Mouse (Mus musculus) MEL-GATA-1-ER (cell line): ENCODE results near the gene Camk1d.

Experiments used
- DNase-seq: peaks from one replicate; pipeline ENCODE4 v3.0.0-alpha.2; 2012; ENCODE audit warnings: low read depth; ENCODE audit errors: extremely low read depth

Gene Camk1d

DNA sequence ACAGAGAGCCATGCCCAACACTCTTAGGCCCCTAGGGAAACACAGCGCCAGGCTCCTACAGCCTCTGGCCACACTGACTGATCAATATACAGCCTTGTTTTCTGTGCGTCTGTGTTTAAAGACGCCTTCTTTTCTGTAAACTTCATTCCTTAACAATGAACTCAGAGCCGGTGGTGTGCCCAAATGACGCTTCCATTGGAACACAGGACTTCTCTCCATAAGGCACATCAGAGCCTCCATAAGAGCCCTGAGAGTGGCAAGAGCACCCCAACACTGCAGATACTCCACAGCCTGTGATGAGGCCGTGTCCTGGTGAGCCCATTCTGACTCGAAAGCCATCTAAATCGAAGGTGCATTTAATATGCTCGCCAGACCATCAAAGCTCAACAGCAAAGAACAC lies 50.8 kb downstream of the Camk1d start:
- no peak for DNase-seq

DNA sequence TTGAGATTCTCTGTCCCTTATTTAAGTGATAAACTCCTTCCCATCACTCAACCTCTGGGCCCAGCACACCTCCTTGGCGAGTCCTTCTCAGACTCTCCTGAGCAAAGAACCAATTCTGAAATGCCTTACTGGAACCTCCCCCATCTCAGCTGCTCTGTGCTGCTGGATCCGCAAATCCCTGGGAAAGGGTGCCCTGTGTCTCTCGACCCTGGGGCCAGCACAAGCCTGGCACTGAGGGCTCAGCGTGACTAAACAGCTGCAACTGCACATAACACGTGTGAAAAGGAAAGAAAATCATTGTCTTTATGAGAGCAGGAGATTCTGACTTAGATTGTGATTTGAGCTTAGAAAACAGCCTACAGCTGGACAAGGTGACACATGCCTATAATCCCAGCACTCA lies 52.4 kb downstream of the Camk1d start:
- DNase-seq: no peak

DNA sequence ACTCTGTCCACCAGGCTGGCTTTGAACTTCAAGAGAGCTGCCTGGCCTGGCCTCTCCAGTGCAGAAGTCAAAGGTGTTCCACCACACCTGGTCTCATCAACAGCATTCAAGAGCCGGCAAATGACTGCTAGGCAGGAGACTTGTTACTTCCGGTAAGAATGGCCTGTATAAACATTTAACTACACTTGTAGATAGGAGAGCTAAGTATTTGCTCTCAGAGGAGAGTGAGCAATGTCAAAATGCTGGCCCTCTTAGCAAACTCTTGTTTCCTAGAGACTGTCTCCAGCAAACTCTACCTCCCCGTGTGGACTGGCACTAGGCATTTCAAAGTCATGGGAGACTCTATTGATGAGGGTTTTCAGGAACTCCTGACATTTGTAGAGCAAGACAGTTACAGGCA lies 56.3 kb downstream of the Camk1d start:
- DNase-seq: no peak

DNA sequence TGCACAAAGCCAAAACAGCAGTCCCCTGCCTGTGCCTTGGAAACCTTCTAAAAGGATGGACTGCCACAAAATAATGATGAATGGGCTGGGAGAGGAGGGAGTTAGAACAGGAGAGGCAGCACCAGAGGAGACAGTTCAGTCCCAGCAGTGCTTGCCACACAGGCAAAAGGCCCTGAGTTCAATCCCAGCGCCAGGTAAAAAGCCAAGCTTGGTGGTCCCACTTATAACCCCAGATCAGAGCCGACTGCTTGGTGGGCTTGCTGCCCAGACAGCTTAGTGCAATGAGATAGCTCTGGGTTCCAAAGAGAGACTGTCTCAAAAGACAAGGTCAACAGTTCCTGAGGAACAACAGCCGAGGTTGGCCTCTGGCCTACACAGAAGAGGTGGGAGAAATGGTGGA lies 58.0 kb downstream of the Camk1d start:
- no peak for DNase-seq

DNA sequence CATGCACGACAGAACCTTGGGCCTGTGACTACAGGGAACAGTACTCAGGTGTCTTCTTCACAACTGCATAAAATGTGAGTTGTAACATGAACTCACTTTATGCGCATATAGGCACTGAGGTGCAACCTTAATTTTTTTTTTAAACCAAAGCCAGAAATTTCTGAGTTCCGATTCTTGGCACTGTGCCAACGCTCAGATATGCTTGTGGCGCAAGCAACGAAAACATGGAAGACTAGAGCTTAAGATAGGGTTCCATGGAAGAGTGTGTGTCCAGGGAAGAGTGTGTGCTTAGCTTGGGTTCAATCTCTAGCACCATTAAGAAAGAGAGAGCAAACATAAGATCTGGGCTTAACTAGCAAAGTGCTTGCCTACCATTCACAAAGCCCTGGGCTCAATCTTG lies 62.2 kb downstream of the Camk1d start:
- no peak for DNase-seq

DNA sequence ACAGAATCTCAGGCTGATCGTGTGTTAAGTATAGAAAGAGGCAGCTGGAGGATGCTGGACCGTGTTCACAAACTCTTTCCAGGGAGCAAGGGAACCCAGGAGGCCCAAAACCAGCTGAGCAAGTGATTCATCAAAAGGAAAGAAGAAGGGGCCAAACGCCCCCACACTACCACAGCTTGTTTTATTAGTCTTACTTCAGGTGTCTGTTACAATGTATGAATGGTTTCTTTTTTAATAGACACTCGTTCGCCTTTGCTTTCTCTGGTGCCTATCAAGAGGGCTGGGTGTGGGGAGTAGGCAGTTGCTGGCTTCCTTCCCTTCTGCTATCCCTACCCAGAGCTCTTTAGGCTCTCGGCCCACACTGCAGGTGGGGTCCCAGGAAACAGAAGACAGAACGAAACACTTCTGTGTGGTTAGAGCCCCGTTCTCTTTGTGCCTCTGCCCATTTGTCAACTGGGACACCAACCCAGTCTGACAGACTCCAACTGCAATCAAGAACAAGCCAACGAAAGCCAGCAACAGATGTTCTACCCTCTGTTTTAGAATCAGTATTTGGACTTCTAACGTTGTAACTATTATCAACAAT lies 62.9 kb downstream of the Camk1d start:
- no peak for DNase-seq

DNA sequence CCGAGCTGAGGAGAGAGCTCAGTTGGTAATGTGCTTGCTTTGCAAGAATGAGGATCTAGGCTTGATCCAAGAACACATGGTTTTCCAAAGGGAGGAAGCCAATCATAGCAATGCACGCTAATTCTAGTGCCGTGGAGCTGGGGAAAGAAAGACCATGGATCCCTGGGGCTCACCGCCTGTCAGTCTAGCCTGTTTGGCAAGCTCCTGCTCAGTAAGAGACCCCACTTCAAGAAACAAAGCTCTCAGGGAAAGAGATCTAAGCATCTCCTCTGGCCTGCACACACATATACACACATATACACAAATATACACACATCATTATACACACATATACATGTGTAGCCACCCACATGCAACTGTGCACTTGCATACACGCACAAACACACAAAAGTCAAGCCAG lies 65.1 kb downstream of the Camk1d start:
- no peak for DNase-seq

DNA sequence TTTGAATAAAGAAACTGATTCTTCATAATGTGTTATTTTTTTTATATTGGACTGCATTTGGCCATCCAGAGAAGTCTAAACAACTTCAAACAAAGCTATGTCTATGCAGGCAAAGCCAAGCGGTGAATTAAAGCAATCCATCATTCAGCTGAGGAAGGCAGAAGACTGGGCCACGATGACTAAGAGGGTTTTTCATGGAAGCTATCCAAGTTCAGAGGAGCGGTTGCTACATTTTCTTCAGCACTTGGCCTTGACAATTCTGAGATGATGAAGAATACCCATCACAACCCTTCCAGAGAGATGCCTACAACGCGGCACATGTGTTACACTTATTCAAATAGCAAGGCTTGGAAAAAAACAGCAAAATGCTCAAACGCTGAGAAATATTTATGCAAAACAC lies 65.6 kb downstream of the Camk1d start:
- no peak for DNase-seq

DNA sequence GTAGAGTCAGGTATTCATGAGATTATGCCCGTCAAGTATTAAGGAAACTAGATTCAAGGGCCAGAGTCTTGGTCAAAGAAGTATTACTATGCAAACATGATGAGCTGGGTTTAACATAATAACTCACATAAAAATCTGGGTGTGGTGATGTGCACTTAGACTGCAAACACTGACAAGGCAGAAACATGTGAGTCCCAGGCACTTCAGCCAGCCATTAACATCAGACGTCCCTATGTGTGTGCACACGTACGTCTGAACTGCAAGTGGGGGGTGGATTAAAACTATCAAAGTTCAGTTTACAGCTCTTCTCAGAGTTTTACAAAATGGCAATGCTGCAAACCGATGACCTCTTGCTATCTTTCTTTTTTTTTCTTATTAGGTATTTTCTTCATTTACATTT lies 68.0 kb downstream of the Camk1d start:
- DNase-seq: no peak

DNA sequence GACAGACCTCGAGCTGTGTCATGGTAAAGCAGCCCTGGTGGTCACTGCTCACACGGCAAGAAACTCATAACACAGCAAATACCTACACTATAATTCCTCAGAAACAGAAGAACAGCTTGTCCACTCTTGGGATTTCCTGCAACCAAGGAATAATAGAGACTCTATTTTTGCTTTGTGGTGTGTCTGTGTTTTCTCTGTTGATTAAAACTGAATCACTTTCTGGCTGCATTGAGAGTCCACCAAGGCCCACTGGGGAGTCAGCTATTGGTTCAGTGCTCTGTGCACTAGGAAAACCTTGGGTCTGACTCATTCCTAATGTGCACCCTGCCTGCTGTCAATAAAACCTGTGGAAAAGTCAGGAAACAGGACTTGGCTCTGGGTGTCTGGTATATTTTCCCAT lies 68.7 kb downstream of the Camk1d start:
- no peak for DNase-seq

DNA sequence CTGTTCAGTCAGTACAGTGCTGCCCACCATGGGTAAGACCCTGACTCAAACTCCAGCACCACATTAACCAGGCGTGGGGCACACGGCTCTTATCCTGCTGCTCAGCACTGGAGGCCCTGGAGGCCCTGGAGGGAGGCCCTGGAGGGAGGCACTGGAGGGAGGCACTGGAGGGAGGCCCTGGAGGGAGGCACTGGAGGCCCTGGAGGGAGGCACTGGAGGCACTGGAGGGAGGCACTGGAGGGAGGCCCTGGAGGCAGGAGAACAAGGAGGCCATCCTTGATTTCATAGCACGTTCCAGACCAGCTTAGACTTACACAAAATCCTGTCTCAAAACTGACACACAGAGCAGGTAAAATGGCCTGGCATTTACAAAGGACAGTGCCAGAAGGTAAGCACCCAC lies 70.4 kb downstream of the Camk1d start:
- DNase-seq: no peak

DNA sequence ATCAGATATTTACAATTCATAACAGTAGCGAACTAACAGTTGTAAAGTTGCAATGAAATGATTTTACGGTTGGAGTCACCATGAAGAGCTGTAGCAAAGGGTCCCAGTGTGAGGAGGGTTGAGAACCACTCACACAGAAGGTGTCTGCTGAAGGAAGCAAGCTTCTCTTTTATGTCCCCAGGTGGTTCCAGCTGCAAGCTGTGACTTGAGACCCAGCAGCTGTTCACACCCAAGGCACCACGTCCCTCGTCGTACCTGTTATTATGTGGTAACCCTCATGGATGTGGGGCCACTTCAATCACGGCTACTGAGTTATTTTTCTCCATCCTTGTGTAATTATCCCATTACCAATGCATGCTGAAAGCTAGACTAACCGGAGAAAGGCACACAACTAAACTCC lies 71.1 kb downstream of the Camk1d start:
- DNase-seq: no peak

DNA sequence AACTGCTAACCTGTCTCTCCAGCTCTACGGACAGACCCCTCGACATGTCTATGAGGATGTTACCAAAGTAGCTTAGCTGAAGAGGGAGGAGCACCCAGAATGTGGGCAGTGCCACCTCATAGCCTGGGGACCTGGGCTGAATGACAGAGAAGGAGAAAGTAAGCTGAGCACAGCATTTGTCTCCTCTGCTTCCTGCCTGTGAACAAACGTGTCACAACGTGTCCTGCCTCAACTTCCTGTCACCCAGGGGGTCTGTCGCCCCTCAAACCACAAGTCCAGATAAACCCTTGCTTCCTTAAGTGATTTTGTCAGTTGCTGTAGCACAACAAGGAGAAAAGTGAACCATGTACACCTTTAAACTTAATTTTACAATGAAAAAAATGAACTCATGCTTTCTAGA lies 71.7 kb downstream of the Camk1d start:
- no peak for DNase-seq

DNA sequence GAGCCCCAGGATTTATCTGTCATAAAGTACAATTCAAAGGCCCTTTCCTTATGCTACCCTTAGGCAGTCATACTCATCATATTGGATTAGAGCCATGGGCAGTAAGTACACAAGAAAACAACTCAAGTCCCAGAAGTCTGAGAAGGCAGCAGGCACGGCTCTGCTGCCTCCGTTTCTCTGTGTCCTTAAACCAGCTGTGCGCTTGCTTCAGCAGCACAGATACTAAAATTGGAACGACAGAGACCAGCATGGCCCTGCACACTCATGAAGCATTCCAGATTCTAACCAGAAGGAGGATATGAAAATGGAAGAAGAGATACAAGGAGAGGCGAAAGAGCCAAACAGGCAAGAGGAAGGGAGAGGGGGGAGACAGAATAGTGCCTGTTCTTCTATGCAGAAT lies 72.6 kb downstream of the Camk1d start:
- no peak for DNase-seq

DNA sequence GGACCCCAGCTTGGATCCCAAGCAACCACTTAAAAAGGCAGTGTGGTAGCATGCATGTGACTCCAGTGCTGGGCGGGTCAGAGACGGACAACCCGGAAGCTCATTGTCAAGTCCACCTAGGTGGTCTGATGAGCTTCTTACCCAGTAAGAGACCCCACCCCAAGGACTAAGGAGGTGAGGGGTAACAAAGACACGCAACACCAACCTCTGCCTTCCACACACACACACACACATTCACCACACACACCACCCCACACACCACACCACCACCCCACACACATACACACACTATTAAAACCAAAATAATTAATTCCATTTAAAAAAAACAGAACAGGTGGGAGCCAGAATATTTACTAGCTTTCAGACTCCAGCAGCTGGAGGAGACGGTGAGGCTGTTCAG lies 73.7 kb downstream of the Camk1d start:
- DNase-seq: no peak

DNA sequence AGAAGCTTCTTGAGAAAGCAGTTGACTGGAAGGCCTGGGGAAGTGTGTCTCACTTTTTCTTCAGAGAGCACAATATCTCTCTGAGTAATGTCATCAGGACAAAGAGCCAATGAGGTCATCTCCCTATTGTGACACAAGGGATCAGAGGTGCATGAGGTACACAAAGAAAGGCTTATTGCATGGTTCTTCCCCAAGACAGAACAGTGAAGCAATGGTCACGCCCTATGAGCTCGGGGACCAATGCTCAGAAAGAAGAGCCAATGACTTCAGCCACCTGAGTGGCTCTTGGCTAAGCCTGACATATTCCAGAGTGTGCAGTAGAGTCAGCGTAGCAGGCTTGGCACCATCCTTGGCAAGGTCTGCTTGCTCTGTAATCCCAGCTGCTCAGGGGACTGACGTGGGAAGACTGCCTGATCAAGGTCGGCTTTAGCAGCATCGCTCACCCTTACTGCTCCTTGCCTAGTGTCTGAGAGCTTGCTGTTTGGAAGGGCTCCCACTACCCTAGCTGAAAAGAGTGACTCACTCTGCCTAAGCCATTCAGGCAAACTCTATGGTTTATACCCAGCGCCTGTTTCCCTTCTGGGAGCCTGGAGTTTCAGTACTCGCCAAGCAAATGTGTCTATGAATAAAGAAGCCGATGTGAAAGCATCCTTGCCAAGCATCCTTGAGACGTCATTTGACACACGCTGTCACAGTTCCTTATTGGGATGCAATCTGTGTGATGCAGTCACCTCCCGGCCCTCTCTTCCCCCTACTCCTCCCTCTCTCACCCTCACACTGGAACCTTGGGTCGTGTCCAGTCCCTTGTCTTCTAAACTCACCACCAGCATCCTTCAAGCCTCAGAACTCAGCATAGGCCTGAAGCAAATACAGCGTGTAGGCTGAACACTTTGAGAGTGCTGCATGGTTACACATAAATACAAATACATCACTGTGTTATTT lies 77.2 kb downstream of the Camk1d start:
- no peak for DNase-seq

DNA sequence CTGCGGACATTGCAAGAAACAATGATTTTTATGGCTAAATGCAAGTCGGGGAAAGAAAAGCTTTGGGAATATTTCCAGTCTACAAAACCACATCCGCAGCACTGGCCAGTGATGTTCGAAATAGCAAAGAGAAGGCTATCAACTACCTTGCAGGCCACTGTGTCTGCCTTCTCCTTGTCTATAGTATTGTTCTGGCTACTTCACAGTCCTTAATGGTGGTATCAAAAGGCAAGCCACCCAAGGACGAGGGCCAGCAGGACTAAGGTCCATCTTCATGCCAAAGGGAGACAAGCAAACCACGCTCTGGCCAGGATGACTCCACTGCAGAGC lies 82.0 kb downstream of the Camk1d start:
- no peak for DNase-seq

DNA sequence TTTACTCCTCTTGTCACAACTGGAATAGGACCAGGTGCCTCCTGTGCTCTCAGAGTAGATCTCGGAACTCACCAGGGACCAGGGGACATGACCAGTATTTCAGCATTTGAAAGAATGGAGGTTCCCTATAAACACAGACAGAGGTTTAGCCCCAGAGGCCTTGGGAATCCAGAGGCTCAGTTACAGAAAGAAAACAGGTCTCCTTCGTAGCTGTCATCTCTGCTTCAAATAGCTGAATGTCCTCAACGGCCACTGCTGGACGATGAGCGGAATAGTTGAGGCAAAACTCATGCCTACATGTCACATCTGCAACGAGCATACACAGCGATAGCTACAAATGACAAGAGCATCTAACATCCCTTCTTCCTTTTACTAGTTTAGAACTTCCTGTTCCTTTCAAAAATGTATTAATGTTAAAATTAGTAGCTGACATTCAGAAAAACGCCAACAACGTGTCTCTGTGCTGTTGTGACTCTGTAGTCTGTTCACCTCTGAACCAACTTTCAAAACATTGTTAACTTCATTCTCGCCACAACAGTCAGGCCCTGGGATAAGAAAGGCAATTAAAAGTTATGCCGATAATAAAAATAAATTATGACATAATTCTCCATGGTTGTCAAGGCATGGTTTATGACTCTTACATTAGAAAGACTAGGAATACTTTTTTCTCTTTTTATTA lies 82.5 kb downstream of the Camk1d start:
- no peak for DNase-seq

DNA sequence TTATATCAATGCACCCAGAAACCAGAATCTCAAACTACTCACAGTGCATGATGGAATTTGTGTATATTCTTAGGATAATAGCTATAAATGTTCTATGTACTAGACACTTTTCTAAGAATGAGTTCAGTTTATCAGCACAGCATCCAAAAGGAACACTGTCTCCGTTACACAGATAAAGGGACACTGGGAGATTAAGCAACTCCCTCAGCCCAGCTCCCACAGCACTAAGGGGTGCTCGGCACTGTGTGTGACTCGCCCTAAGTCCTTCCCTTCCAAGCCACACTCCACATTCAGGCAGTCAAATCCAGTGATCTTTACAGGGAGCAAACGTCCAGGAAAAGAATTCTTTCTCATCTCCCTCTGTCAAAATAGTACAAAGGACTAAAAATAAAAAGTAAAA lies 83.6 kb downstream of the Camk1d start:
- DNase-seq: no peak

DNA sequence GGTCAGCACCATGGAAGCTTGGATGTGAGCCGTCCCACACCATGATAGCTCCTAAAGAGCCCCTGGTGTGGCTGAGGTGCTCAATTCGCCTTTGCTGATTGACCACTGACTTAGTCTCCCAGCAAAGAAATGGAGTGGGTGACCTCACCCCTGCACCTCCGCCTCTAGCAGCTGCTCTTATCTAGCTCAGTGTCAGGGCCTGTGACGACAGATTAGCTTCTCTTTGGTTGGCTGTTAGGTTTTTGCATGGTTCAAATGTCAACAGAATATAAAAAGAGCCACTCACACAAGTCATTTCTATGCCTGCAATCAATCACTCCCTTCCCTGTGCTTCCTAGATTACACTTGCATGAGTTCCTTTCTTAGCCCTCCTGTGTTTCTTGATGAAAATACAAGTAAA lies 89.9 kb downstream of the Camk1d start:
- DNase-seq: no peak

DNA sequence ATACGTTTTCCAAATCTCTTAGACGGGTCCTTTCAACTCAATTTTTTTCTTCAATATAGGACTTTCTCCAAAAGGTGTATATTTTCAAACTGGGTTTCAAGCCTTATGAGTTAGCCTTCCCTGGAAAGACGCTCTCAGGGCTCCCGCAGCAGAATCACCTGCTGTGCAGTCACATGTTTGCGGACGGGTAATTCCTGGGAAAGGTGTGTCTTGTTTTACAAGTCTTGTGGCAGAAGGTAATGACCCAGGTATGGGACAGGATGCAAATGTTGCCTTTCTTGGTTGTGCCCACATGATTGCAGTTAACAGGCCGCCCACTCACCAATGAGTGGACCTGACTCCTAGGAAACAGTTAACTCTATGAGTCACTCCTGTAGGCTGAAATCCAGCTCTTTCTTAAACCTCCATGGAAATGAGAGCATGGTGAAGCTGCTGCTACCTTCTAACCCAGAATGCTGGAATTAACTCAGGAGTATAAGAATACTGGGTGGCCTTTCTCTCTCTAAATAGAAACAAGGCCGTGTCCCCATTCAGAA lies 95.9 kb downstream of the Camk1d start:
- DNase-seq: no peak

DNA sequence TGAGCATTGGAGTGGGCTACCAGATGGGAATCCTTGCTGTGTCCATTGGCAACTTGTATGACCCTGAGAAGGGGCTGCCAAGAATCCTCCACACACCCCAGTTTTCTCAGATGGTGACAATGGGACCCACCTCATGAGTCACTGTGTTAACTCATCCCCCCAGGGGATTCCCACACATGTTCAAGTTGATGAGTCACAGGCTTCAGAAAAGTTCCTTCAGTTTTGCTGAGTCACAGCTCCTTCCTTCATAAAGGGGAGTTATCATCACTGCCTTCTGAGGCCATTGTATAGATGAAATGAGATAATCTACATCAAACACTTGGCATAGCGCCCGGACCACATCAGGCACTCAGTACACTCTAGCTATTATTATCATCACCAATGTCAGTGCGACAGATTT lies 99.4 kb downstream of the Camk1d start:
- DNase-seq: peak; percentile 79
